Comparison of ENCODE assay signal across 12 mouse cellular contexts in genomic region chrX:53233689-53234088, GRCm38 (mm10). TPM values are rescaled to one million over a fixed set of nuclear protein-coding genes. Genes with fewer than 3 reads are reported as not detected.
DNase-seq lines count a peak whose midpoint lies in the region; ATAC-seq and TF ChIP-seq lines count a peak whose summit lies in the region.
"Had no signal": no experiment of that assay in that cellular context is flagged by ENCODE, and none has a peak within 500 bp of the region (broad histone marks: within the 10 kb centered on the region; RNA-seq: fewer than 3 reads in every experiment).

No protein-coding gene starts in this region.

- intact Hi-C loops in left cerebral cortex, adult 2 months (cut with DNase I), result loop anchor here (10.0 kb wide), 1 partner anchor 179 kb away; no protein-coding TSS in a partner anchor

- no peaks in the 10 kb centered on the region for H3K79me3 ChIP-seq in C2C12 (ENCODE audit: low read depth)

- no peak overlapping the region for H3ac ChIP-seq in C2C12 (ENCODE audit: control insufficient read depth, insufficient read length, low read depth)

- no peak overlapping the region for H3K27ac ChIP-seq in hindbrain, postnatal 0 days
- no peak overlapping the region for H3K27ac ChIP-seq in hindbrain, embryonic 16.5 days (ENCODE audit: low read depth, low read length)
- H3K27ac ChIP-seq in limb, embryonic 15.5 days, result 0 out of 2 replicates have a peak overlapping the region, but pooled peaks have one; percentile 2
- no peak overlapping the region for H3K27ac ChIP-seq in left cerebral cortex, adult 2 months
- H3K27ac ChIP-seq: midbrain, embryonic 12.5 days had no signal

- TF ChIP-seq CTCF in hindbrain, postnatal 0 days (IDR thresholded peaks at IDR 0.05; ENCODE audit: low read depth), result peak; percentile 30; the same call in 1 of the 2 replicates
- TF ChIP-seq CTCF in C2C12 (IDR thresholded peaks at IDR 0.05; ENCODE audit: control insufficient read depth, insufficient read depth, insufficient read length), result peak; percentile 49
- no peak for TF ChIP-seq CTCF in left cerebral cortex, adult 2 months (IDR thresholded peaks at IDR 0.05)

- no peak overlapping the region for H3K4me3 ChIP-seq in hindbrain, postnatal 0 days (ENCODE audit: low read length)
- no peak overlapping the region for H3K4me3 ChIP-seq in hindbrain, embryonic 16.5 days (ENCODE audit: low read length)
- no peak overlapping the region for H3K4me3 ChIP-seq in C2C12 (ENCODE audit: insufficient read depth, poor library complexity, severe bottlenecking)
- no peak overlapping the region for H3K4me3 ChIP-seq in limb, embryonic 15.5 days
- H3K4me3 ChIP-seq in left cerebral cortex, adult 2 months, result no peak overlapping the region
- H3K4me3 ChIP-seq: erythroblast, embryonic 14.5 days; midbrain, embryonic 12.5 days had no signal

- H3K27me3 ChIP-seq in hindbrain, postnatal 0 days (ENCODE audit: insufficient read depth, low read length), result no peaks in the 10 kb centered on the region
- H3K27me3 ChIP-seq in hindbrain, embryonic 16.5 days (replicated peaks; ENCODE audit: control insufficient read depth, insufficient read depth, low read length), result no peaks in the 10 kb centered on the region
- H3K27me3 ChIP-seq in C2C12 (ENCODE audit: control insufficient read depth, insufficient read depth, insufficient read length), result no peaks in the 10 kb centered on the region
- no peaks in the 10 kb centered on the region; the same call in 1 of the 2 replicates for H3K27me3 ChIP-seq in limb, embryonic 15.5 days
- H3K27me3 ChIP-seq: midbrain, embryonic 12.5 days had no signal

- H3K4me1 ChIP-seq in hindbrain, postnatal 0 days (ENCODE audit: insufficient read depth, low read length), result no peaks in the 10 kb centered on the region
- no peaks in the 10 kb centered on the region for H3K4me1 ChIP-seq in hindbrain, embryonic 16.5 days (ENCODE audit: control insufficient read depth, insufficient read depth, low read depth, low read length)
- H3K4me1 ChIP-seq in limb, embryonic 15.5 days, result no peaks in the 10 kb centered on the region
- H3K4me1 ChIP-seq: midbrain, embryonic 12.5 days had no signal

- ATAC-seq in hindbrain, postnatal 0 days, result no peak
- no peak for ATAC-seq in hindbrain, embryonic 16.5 days
- peak; percentile 50 for ATAC-seq in common myeloid progenitor, adult 5-6 weeks (replicated peaks; ENCODE audit: low read depth, poor library complexity, severe bottlenecking)
- ATAC-seq in limb, embryonic 15.5 days (ENCODE audit: insufficient number of reproducible peaks, low FRiP score, low TSS enrichment, low read depth), result peak; percentile 61; the same call in 1 of the 2 replicates

- no peaks in the 10 kb centered on the region for H3K36me3 ChIP-seq in hindbrain, postnatal 0 days (ENCODE audit: insufficient read depth, low read length)
- H3K36me3 ChIP-seq in hindbrain, embryonic 16.5 days (ENCODE audit: control insufficient read depth, insufficient read depth, low read length), result no peaks in the 10 kb centered on the region
- no peaks in the 10 kb centered on the region for H3K36me3 ChIP-seq in C2C12 (ENCODE audit: control insufficient read depth, insufficient read depth)
- no peaks in the 10 kb centered on the region for H3K36me3 ChIP-seq in limb, embryonic 15.5 days
- H3K36me3 ChIP-seq: midbrain, embryonic 12.5 days had no signal

- no peaks in the 10 kb centered on the region for H3K9me3 ChIP-seq in hindbrain, postnatal 0 days (ENCODE audit: low read length)
- H3K9me3 ChIP-seq in hindbrain, embryonic 16.5 days (ENCODE audit: control insufficient read depth, low read length), result no peaks in the 10 kb centered on the region
- no peaks in the 10 kb centered on the region for H3K9me3 ChIP-seq in limb, embryonic 15.5 days
- H3K9me3 ChIP-seq: midbrain, embryonic 12.5 days had no signal

- no peak overlapping the region for H3K4me2 ChIP-seq in hindbrain, postnatal 0 days (ENCODE audit: low read depth, low read length)
- H3K4me2 ChIP-seq in hindbrain, embryonic 16.5 days (ENCODE audit: low read length), result no peak overlapping the region
- no peak overlapping the region for H3K4me2 ChIP-seq in limb, embryonic 15.5 days
- H3K4me2 ChIP-seq: midbrain, embryonic 12.5 days had no signal

- 49% methylated on average over 4 of the region's 4 CpGs for WGBS in hindbrain, postnatal 0 days
- 47% methylated on average over 4 of the region's 4 CpGs for WGBS in hindbrain, embryonic 16.5 days
- WGBS in limb, embryonic 15.5 days, result 29% methylated on average over 4 of the region's 4 CpGs

- H3K79me2 ChIP-seq in C2C12 (ENCODE audit: control insufficient read depth, insufficient read depth), result no peaks in the 10 kb centered on the region

- DNase-seq in hindbrain, postnatal 0 days (ENCODE audit: low spot score), result peak; percentile 6
- DNase-seq in cerebellum, adult 11-12 months, result no peak
- DNase-seq in left cerebral cortex, adult 2 months (ENCODE audit: extremely low spot score in 1 of 2, low spot score in 2 of 2), result no peak
- DNase-seq in thymus, postnatal 4 days, result no peak

- H3K9ac ChIP-seq in hindbrain, postnatal 0 days (replicated peaks; ENCODE audit: low read length), result no peak overlapping the region
- no peak overlapping the region for H3K9ac ChIP-seq in hindbrain, embryonic 16.5 days (ENCODE audit: low read depth, low read length)
- H3K9ac ChIP-seq in limb, embryonic 15.5 days, result no peak overlapping the region
- H3K9ac ChIP-seq: midbrain, embryonic 12.5 days had no signal

TF ChIP-seq in C2C12, 6 proteins besides CTCF, POLR2A, EP300 and RAD21:
- no peak for TF ChIP-seq MYOG (IDR thresholded peaks at IDR 0.05; ENCODE audit: control insufficient read depth, extremely low read depth, insufficient read length)
- TF ChIP-seq MAX (IDR thresholded peaks at IDR 0.05), result no peak
- no peak for TF ChIP-seq MYOD1 (IDR thresholded peaks at IDR 0.05; ENCODE audit: control insufficient read depth, insufficient read length, low read depth)
- no peak for TF ChIP-seq USF1 (IDR thresholded peaks at IDR 0.05; ENCODE audit: low read depth)
- TF ChIP-seq CEBPB (IDR thresholded peaks at IDR 0.05; ENCODE audit: low read depth), result no peak
- no peak for TF ChIP-seq FOSL1 (IDR thresholded peaks at IDR 0.05; ENCODE audit: insufficient read depth, low read length, poor library complexity, severe bottlenecking)

RNA-seq across cellular contexts. Expression of gene Plac1, which starts 6.2 kb away (rescaled TPM):
- total RNA-seq in hindbrain, postnatal 0 days (2014; rRNA removed), result not detected in 2 replicates
- 0.45 TPM in 1 of 2 replicates, not detected in the other for polyA plus RNA-seq in hindbrain, postnatal 0 days (2015; fragmentation: Nextera tagmentation; extraction: Ambion mirVana)
- polyA plus RNA-seq in hindbrain, embryonic 16.5 days (2015; fragmentation: Nextera tagmentation; extraction: Ambion mirVana), result 0.24 TPM in 1 of 2 replicates, not detected in the other
- polyA plus RNA-seq in C2C12 (2012; fragmentation: generic; extraction: Trizol), result 0.48 TPM
- not detected in 2 replicates for total RNA-seq in common myeloid progenitor, adult 5-6 weeks (2017)
- polyA plus RNA-seq in limb, embryonic 15.5 days (2015; fragmentation: Nextera tagmentation; extraction: Ambion mirVana), result 11.2 and 11.4 TPM in 2 replicates
- not detected for total RNA-seq in left cerebral cortex, adult 2 months (2021)
- total RNA-seq: left cerebral cortex, adult 8-10 months had no signal
- polyA plus RNA-seq: erythroblast, embryonic 14.5 days had no signal

RNA-seq across cellular contexts. Expression of gene Fam122b, which starts 35.9 kb away (rescaled TPM):
- total RNA-seq in hindbrain, postnatal 0 days (2014; rRNA removed), result 1.8 and 3.1 TPM in 2 replicates
- 2.6 and 3.0 TPM in 2 replicates for polyA plus RNA-seq in hindbrain, postnatal 0 days (2015; fragmentation: Nextera tagmentation; extraction: Ambion mirVana)
- polyA plus RNA-seq in hindbrain, embryonic 16.5 days (2015; fragmentation: Nextera tagmentation; extraction: Ambion mirVana), result 3.5 and 4.4 TPM in 2 replicates
- 1.2 TPM for polyA plus RNA-seq in C2C12 (2012; fragmentation: generic; extraction: Trizol)
- total RNA-seq in common myeloid progenitor, adult 5-6 weeks (2017), result 6.1 and 11.8 TPM in 2 replicates
- 13.3 and 15.4 TPM in 2 replicates for polyA plus RNA-seq in limb, embryonic 15.5 days (2015; fragmentation: Nextera tagmentation; extraction: Ambion mirVana)
- total RNA-seq in left cerebral cortex, adult 2 months (2021), result 1 to 10 TPM; 4.1 to 4.4 TPM

RNA-seq across cellular contexts. Expression of gene Fam122c, which starts 39.5 kb away (rescaled TPM):
- not detected in 2 replicates for total RNA-seq in hindbrain, postnatal 0 days (2014; rRNA removed)
- polyA plus RNA-seq in hindbrain, postnatal 0 days (2015; fragmentation: Nextera tagmentation; extraction: Ambion mirVana), result not detected in 2 replicates
- polyA plus RNA-seq in hindbrain, embryonic 16.5 days (2015; fragmentation: Nextera tagmentation; extraction: Ambion mirVana), result not detected in 2 replicates
- not detected for polyA plus RNA-seq in C2C12 (2012; fragmentation: generic; extraction: Trizol)
- total RNA-seq in common myeloid progenitor, adult 5-6 weeks (2017), result not detected in 2 replicates
- not detected in 2 replicates for polyA plus RNA-seq in limb, embryonic 15.5 days (2015; fragmentation: Nextera tagmentation; extraction: Ambion mirVana)
- not detected for total RNA-seq in left cerebral cortex, adult 2 months (2021)
- total RNA-seq: heart, postnatal 10 days; left cerebral cortex, adult 8-10 months had no signal
- polyA plus RNA-seq: erythroblast, embryonic 14.5 days; midbrain, embryonic 12.5 days had no signal

Comparison
In these comparisons a context has a peak if more than half of its experiments do, and no peak if none do; other contexts are left out.
1. ATAC-seq: peak in common myeloid progenitor, adult 5-6 weeks (single experiment) and limb, embryonic 15.5 days (single experiment); none in hindbrain, postnatal 0 days (single experiment) and hindbrain, embryonic 16.5 days (single experiment).